Mouse (Mus musculus) ES-Bruce4 (cell line): ENCODE data around the gene Lmbr1l.

Experiments used
- CTCF ChIP-seq: IDR thresholded peaks from one replicate; pipeline ENCODE4 v1.8.1; 2011; ENCODE audit warnings: low read depth, low read length
- POLR2A ChIP-seq: IDR thresholded peaks from one replicate; pipeline ENCODE4 v1.8.1; 2011; ENCODE audit warnings: low read length; ENCODE audit not compliant: insufficient read depth

DNA sequence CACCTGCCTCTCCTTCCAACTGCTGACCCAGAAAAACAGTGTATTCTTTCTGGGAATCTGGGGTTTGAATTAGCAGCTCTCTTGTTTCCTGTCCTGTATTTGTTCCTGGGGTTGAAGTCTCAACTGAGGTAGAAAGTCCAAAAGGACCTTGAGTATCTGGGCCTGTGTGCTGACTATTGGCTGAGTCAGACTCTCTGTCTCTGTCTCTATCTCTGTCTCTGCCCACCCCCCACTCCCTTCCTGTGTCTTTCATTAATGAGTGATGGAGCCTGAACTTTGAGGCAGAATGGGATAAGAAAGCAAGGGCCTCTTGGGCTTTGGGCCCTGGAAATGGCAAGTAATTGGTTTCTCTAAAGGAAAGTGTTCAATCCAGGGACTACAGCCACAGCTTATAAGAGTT is 34.4 kb downstream of the Lmbr1l start:
- TF ChIP-seq POLR2A = no peak
- no peak for TF ChIP-seq CTCF
